Mouse (Mus musculus): ENCODE results near the gene Hunk.

Hunk gene

DNA sequence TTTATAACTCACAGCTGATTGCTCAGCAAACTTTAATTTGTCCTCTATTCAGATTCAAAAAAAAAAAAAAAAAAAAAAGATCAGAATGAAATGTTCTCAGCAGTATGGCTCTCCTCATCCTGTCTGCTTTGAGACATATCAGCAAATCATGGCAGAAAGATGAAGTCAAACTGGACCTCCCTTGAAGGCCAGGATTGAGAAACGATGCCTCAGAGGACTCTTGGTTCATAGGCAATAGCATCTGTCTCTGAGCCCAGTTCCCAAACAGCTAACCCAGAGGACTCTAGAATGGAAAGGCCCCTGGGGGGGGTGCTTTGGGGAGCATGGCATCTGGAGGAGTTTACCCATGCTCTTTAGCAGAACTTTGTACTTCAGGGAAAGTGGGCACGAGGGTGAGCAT lies 119.9 kb downstream of the Hunk start:
- in situ Hi-C loops (cut with MboI), result no loop called here

GRCm38 (mm10) chr16:90511551-90512296 lies 125.9 kb downstream of the Hunk start:
- in situ Hi-C loops (cut with MboI), result no loop called here

- in situ Hi-C loops (cut with MboI), result no loop called here
These were observed 131.2 kb downstream of the Hunk start for GRCm38 (mm10) chr16:90517041-90517440.

- in situ Hi-C loops (cut with MboI), result no loop called here
These were observed 132.4 kb downstream of the Hunk start for GRCm38 (mm10) chr16:90518232-90518631.

DNA sequence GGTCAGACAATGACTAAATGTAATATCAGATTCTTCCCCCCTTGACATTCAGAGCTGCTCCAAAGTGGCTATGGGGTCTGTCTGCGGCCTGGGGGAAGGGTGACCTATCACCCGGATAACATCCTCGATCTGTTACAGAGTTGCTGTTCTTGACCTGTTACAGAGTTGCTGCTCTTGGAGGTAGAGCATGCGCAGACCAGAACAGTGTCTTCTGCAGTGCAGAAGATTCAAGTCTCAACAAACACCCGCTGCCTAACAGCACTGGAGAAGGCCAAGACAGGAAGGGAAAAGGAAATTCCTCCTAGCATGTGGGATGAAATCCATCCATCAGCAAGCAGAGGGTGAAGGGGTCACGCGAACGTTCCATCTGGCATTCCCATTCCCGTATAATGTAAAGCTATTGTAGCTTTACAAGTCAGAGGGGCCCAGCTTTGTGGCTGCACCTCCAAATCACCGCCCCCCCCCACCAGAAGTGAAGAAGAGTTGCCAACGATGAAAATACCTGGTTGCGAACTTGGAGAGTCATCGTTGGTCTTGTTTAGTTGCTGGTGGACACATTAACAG lies 133.0 kb downstream of the Hunk start:
- in situ Hi-C loops (cut with MboI), result no loop called here

- in situ Hi-C loops (cut with MboI), result no loop called here
These were observed 135.6 kb downstream of the Hunk start for GRCm38 (mm10) chr16:90521191-90521950.

GRCm38 (mm10) chr16:90521951-90522255 lies 136.1 kb downstream of the Hunk start:
- in situ Hi-C loops (cut with MboI), result no loop called here

- in situ Hi-C loops (cut with MboI), result no loop called here
These were observed 136.8 kb downstream of the Hunk start for GRCm38 (mm10) chr16:90522575-90522974.

GRCm38 (mm10) chr16:90523373-90523772 lies 137.6 kb downstream of the Hunk start:
- in situ Hi-C loops (cut with MboI), result no loop called here

- in situ Hi-C loops (cut with MboI), result no loop called here
These were observed 138.1 kb downstream of the Hunk start for GRCm38 (mm10) chr16:90523894-90524293.

DNA sequence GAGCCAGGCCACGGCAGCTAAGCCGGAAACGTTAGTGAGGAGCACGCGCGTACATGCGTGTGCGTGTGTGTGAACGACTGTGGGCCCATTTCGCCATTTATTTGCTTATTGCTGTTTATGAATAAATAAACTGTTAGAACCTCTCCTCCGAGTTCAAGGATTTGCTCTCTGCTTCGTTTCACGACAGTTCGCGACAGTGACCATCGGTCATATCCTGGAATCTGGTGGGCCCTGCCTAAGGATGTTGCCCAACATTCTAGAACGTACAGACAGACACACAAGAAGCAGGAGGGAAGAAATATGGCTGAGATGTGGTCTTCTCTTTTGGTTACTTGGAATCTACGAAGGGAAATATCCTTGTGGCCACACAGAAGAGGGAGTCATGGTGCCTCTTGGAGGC lies 138.6 kb downstream of the Hunk start:
- in situ Hi-C loops (cut with MboI), result no loop called here

DNA sequence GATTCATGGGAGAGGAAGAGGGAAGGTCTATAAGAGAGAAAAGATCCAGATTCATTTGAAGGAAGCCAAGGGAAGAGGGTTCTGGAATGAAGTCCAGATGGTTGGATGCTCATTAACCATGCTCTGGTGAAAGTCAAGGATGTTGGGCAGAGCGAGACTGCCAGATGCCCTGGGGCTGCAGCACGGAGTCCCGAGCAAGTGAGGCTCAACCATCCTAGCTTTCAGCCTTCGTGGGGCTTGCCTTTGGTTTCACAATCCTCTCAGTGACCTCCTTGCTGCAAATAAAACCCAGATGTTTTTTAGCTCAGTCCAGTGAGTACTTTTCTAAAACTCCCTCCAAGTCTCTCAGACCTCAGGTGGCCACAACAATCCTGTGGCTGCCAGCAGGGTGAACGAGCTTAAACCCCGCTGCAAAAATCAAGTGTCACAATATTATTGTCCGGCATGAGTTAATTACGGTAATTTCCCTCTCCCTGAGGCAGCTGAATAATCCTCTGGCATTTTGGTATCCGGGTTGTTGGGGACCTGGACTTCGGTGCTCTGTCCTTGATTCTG lies 147.4 kb downstream of the Hunk start:
- in situ Hi-C loops (cut with MboI), result no loop called here

GRCm38 (mm10) chr16:90534591-90534990 lies 148.8 kb downstream of the Hunk start:
- in situ Hi-C loops (cut with MboI), result no loop called here

GRCm38 (mm10) chr16:90538926-90539325 lies 153.1 kb downstream of the Hunk start:
- in situ Hi-C loops (cut with MboI), result no loop called here

GRCm38 (mm10) chr16:90541191-90541590 lies 155.4 kb downstream of the Hunk start:
- in situ Hi-C loops (cut with MboI), result no loop called here

DNA sequence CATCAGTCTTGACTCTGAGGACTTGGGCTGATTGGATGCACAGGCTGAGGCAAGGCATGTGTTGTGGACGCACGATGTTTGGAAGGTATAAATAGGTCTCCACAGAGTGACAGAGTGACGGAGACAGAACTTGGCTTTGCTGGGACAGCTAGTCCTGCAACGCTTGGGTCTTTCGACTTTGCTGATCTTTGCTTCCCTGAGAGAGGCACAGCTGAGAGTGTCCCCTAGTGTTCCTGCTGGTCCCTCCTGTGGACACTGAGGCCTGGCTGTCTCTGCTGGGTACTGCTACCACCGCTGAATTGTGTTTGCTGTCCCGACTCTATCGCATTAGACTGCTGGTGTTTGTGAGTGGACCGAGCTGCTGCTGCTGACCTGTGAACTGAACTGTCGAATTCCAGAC lies 156.6 kb downstream of the Hunk start:
- in situ Hi-C loops (cut with MboI), result no loop called here

DNA sequence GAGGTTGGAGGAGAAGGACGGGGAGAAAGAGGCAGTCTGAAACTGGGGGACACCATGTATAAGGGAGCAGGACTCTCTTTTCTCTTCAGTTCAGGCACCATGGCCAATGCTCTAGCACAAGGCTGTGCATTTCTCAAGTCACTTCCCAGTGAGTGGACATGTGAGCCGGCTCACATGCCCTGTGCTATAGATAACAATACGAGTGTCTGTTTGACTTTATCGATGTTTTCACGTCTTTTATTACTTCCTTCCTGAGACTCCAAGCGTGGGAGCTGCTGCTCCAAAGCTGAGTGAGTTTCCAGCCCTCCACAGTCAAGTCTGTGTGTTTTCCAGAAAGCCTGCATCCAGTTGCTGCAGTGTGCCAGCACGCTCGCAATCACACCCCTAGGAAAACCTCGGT lies 158.4 kb downstream of the Hunk start:
- in situ Hi-C loops (cut with MboI), result no loop called here

DNA sequence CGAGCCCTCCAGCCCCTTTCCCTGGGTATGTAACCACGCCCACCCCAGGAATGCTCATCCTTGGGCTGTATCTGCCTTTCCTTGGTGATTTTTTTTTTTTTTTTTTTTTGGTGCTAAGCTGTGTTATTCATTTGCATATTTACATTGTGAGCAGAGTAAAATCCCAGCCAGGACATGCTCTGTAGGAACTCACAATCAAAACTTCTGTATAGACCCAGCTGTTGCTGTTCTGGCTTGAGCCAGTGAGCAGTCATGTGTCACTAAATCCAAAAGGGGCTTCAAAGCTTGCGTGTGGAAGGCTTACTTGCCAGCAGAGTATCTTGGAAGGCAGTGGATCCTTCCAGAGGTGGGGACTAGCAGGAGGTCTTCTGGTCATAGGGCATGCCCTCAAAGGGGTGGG lies 159.7 kb downstream of the Hunk start:
- in situ Hi-C loops (cut with MboI), result no loop called here

DNA sequence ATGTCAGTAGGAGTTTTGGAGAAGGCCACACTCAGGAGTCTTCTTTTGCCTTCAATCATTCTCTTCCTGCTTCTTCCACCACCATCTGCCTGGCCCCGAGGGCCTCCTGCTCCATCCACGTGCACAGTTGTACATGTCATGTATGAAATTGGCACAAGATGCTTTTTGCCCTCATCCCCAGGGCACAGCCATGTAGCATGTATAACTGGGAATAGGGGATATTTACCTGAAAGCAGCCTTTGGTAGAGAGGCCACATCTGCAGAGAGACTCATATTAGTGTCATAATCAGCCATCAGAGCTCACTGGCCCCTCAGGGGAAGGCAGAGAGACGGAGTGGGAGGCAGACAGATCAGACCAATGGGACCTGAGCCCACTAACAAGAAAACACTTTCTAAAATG lies 160.8 kb downstream of the Hunk start:
- in situ Hi-C loops (cut with MboI), result no loop called here

- in situ Hi-C loops (cut with MboI), result no loop called here
These were observed 162.2 kb downstream of the Hunk start for GRCm38 (mm10) chr16:90547996-90548395.

Data from mature B cell (primary cell).